Mouse (Mus musculus): ENCODE measurements around the gene Olfr575. TPM values are rescaled to one million over a fixed set of nuclear protein-coding genes. Genes with fewer than 3 reads are reported as not detected.

Gene Olfr575
- polyA plus RNA-seq (2017; shearing (Covaris generic)), result not detected

GRCm38 (mm10) chr7:102958593-102958992, at the start of gene Olfr575:
Olfr575 (minus strand) TSS chr7:102958775.

DNA sequence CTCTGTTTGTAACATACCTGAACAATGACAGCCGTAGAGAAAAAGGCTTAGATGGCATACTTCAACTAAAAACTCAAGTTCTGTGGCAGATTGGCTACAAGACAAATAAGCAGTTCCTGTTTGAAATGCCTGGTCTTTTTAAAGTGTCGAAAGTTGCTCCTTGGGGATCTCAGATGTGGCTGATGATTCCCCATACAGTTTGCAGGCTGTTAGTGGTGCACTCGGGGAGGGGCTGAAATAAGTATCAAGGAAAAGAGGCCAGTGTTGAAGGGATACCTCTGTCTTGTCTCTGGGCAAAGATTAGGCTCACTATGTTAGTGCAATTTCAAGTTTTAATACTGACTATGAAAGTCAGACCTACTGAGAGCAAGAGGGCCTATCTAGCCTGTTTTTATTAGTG, 30.6 kb upstream of the Olfr575 start, which contains the start of gene Olfr578:
Olfr578 (minus strand) TSS at position 101 of the 400 bp plus-strand sequence.

GRCm38 (mm10) chr7:102975843-102976242, 17.3 kb upstream of the Olfr575 start, which contains the start of gene Olfr577:
Olfr577 (minus strand) TSS chr7:102975943.

DNA sequence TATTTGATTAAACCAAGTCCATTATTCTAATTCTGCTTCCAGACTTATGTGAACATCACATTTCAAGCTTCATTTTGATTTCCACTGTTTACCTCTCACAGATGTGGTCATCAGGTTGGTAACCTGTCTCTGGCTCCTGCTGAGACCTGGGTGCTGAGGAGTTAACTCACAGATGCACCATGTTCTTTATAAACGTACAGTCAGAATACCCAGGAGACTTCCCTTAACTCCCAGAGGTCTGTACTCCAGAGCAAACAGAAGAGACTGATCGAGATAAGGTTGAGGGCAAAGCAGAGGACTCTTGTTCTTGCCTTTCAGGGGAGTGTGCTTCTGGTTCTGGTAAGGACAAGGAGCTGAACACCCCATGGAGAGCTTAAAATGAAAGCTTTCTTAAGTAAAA, 3.8 kb upstream of the Olfr575 start, which contains the start of gene Olfr576:
Olfr576 (plus strand) TSS at position 301 of the 400 bp plus-strand sequence.

GRCm38 (mm10) chr7:102948167-102948566, 10.4 kb downstream of the Olfr575 start, which contains the start of gene Olfr574:
Olfr574 (plus strand) TSS chr7:102948467.

DNA sequence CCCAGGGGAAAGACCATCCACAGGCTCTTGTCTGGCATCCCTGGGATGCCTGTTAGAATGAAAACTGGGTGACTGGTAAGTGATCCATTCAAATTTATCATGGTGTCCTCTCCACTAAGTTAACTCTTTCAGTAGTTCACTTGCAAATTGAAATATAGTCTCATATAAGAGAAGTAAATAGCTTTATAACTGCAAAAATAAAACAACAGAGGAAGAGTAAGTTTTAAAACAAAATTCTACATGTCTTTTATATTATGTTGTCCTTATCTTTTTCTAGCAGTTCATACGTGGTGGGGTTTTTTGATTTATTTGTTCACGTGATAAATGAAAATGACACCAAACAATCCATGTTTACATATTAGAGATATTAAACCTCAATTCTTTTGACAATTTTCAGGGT, 16.1 kb downstream of the Olfr575 start, which contains the start of gene Olfr573-ps1:
Olfr573-ps1 (minus strand) TSS at position 101 of the 400 bp plus-strand sequence.

DNA sequence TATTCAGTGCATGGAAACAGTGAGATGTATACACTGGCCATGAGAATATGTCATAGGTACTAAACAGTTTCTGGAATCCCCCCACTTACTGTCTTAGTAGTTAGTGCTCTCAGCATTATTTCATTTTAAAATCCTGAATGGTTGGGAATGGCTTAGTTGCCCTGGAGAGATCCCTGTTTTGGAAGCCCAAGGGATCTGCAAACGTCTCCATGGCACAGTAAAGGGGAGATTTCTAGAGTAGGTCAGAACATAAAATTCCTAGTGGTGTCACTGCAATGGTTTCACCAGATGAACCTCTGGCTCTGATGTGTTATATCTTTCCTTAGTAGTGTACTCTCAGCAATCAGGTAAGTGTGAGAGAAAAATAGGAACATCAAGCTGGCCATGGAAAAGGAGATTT, 34.5 kb downstream of the Olfr575 start, which contains the start of gene Olfr572:
Olfr572 (plus strand) TSS at position 301 of the 400 bp plus-strand sequence.

DNA sequence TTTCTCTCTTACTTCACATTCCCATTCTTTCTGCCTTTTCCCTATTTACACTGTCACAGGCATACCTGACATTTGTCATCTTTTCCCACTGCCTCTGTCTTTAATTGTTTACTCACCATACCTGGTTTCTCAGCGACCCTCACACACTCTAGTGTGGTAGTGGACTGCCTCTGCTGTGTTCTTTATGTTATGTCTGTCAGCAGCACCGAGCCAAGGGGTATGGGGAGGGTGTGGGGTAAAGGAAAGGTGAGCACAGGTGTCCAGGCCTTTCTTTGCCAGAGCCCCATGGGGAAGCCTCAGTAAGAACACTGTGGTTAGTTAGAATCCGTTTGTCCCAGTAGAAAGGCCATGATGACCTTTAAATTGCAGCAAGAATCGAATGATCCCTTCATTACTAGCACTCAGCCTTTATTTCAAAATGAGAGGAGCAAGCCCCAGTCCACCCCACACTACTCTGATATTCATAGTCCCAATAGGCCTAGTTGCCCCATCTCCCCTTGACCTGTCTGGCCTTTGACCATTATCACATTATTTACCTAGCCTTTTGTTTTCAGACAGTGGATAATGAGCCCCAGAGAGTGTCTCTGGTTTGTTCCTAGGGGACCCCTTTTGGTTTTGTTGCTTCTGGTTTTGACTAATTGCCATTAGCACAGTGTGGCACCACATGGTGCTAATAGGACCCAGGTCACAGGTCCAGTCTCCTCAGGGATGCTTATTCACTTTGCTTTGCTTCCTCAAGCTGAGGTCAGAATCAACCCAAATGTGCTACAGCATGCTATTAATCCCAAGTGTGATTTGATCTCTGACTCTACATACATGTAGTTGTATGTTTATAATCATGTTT, 41.3 kb downstream of the Olfr575 start, which contains the start of gene Olfr571:
Olfr571 (minus strand) TSS at position 505 of the 844 bp plus-strand sequence.

Other genes with a start within 250 kb of the Olfr575 start
- not detected for gene Olfr33, start 239.7 kb downstream of the Olfr575 start, polyA plus RNA-seq (2017; shearing (Covaris generic))
- not detected for gene Olfr559, start 231.3 kb downstream of the Olfr575 start, polyA plus RNA-seq (2017; shearing (Covaris generic))
- not detected for gene Olfr560, start 199.4 kb downstream of the Olfr575 start, polyA plus RNA-seq (2017; shearing (Covaris generic))
- not detected for gene Olfr78, start 199.3 kb downstream of the Olfr575 start, polyA plus RNA-seq (2017; shearing (Covaris generic))
- gene Olfr561, start 187.6 kb downstream of the Olfr575 start, polyA plus RNA-seq (2017; shearing (Covaris generic)), result not detected
- gene Olfr564, start 155.3 kb downstream of the Olfr575 start, polyA plus RNA-seq (2017; shearing (Covaris generic)), result not detected
- not detected for gene Olfr566, start 100.0 kb downstream of the Olfr575 start, polyA plus RNA-seq (2017; shearing (Covaris generic))
- not detected for gene Olfr568, start 81.7 kb downstream of the Olfr575 start, polyA plus RNA-seq (2017; shearing (Covaris generic))
- gene Olfr569, start 67.9 kb downstream of the Olfr575 start, polyA plus RNA-seq (2017; shearing (Covaris generic)), result not detected
- gene Olfr570, start 64.2 kb downstream of the Olfr575 start, polyA plus RNA-seq (2017; shearing (Covaris generic)), result not detected
- not detected for gene Olfr571, start 41.2 kb downstream of the Olfr575 start, polyA plus RNA-seq (2017; shearing (Covaris generic))
- gene Olfr572, start 34.4 kb downstream of the Olfr575 start, polyA plus RNA-seq (2017; shearing (Covaris generic)), result not detected
- not detected for gene Olfr573-ps1, start 16.2 kb downstream of the Olfr575 start, polyA plus RNA-seq (2017; shearing (Covaris generic))
- gene Olfr574, start 10.3 kb downstream of the Olfr575 start, polyA plus RNA-seq (2017; shearing (Covaris generic)), result not detected
- gene Olfr576, start 3.9 kb upstream of the Olfr575 start, polyA plus RNA-seq (2017; shearing (Covaris generic)), result not detected
- not detected for gene Olfr577, start 17.2 kb upstream of the Olfr575 start, polyA plus RNA-seq (2017; shearing (Covaris generic))
- gene Olfr578, start 30.5 kb upstream of the Olfr575 start, polyA plus RNA-seq (2017; shearing (Covaris generic)), result not detected
- not detected for gene Olfr582, start 79.2 kb upstream of the Olfr575 start, polyA plus RNA-seq (2017; shearing (Covaris generic))
- gene Olfr583, start 92.5 kb upstream of the Olfr575 start, polyA plus RNA-seq (2017; shearing (Covaris generic)), result not detected
- not detected for gene Olfr584, start 123.1 kb upstream of the Olfr575 start, polyA plus RNA-seq (2017; shearing (Covaris generic))
- gene Olfr585, start 138.9 kb upstream of the Olfr575 start, polyA plus RNA-seq (2017; shearing (Covaris generic)), result not detected
- not detected for gene Olfr586, start 166.9 kb upstream of the Olfr575 start, polyA plus RNA-seq (2017; shearing (Covaris generic))
- not detected for gene Olfr588-ps1, start 182.1 kb upstream of the Olfr575 start, polyA plus RNA-seq (2017; shearing (Covaris generic))
- not detected for gene Olfr589, start 197.6 kb upstream of the Olfr575 start, polyA plus RNA-seq (2017; shearing (Covaris generic))
- not detected for gene Olfr591, start 219.6 kb upstream of the Olfr575 start, polyA plus RNA-seq (2017; shearing (Covaris generic))
- not detected for gene Olfr592, start 226.0 kb upstream of the Olfr575 start, polyA plus RNA-seq (2017; shearing (Covaris generic))